Mouse (Mus musculus) retina, adult 2 months (tissue): ENCODE data around the gene Gm17604.

Experiments
- DNase-seq: peaks from one replicate; pipeline ENCODE4 v3.0.0-alpha.2; 2012; ENCODE audit warnings: low read depth, low spot score

Gene Gm17604

GRCm38 (mm10) chrX:165004779-165005324 lies at the start of gene Gm17604:
Gene Gm17604 (minus strand): TSS chrX:165004829.
- DNase-seq, result no peak

- no peak for DNase-seq
Measured at GRCm38 (mm10) chrX:165049929-165050328, 45.3 kb upstream of the Gm17604 start.

- no peak for DNase-seq
Measured at GRCm38 (mm10) chrX:165003141-165003540, 1.5 kb downstream of the Gm17604 start.

GRCm38 (mm10) chrX:164980193-164980775 lies 24.3 kb downstream of the Gm17604 start, which contains the start of the genes Mospd2 and Fancb:
Gene Mospd2 (minus strand): TSS chrX:164980375.
Gene Fancb (plus strand): TSS chrX:164980592.
- peak; percentile 74 for DNase-seq

- no peak for DNase-seq
Measured at GRCm38 (mm10) chrX:164978866-164979265, 25.8 kb downstream of the Gm17604 start.

- no peak for DNase-seq
Measured at GRCm38 (mm10) chrX:164971206-164971605, 33.4 kb downstream of the Gm17604 start.

- DNase-seq, result no peak
Measured at GRCm38 (mm10) chrX:164965750-164966448, 38.7 kb downstream of the Gm17604 start.
